Mouse (Mus musculus) MEL (cell line): ENCODE measurements at regions not wholly inside any gene's neighbourhood (a gene's known extent, or its start where the extent isn't known, plus 50 kb on each side); places are given as distances from the start of the nearest gene placed in this dataset.

Experiments
- DNase-seq: peaks from one replicate; pipeline ENCODE4 v3.0.0; 2011; ENCODE audit warnings: low read depth, low spot score
- H3K27ac ChIP-seq: 2 replicates; pipeline ENCODE4 v1.5.1; 2012; ENCODE audit warnings: low read depth, mild to moderate bottlenecking, control low read depth, low read length, moderate library complexity; ENCODE audit not compliant: control insufficient read depth
- H3K27me3 ChIP-seq, 2 experiments: fragments of 150-350 bp in 1 of 2; sonication (generic) in 1 of 2; 2 replicates each; pipeline ENCODE4 v1.6.1; 2012; ENCODE audit warnings: low read length in 2 of 2, mild to moderate bottlenecking in 2 of 2, improper control_type of control experiment in 1 of 2, moderate library complexity in 1 of 2; ENCODE audit not compliant: insufficient read depth in 2 of 2, control insufficient read depth in 1 of 2
- H3K36me3 ChIP-seq, 2 experiments: 2 replicates each; pipeline ENCODE4 v1.6.1; 2012 to 2014; ENCODE audit warnings: low read length in 2 of 2, improper control_type of control experiment in 1 of 2, inconsistent platforms in 1 of 2, mild to moderate bottlenecking in 1 of 2; ENCODE audit not compliant: insufficient read depth in 2 of 2, control insufficient read depth in 1 of 2
- H3K4me1 ChIP-seq, 2 experiments: fragments of 150-350 bp in 1 of 2; sonication (generic) in 1 of 2; 2 replicates each; pipeline ENCODE4 v1.6.1; 2012; ENCODE audit warnings: low read length in 2 of 2, improper control_type of control experiment in 1 of 2, mild to moderate bottlenecking in 1 of 2; ENCODE audit not compliant: insufficient read depth in 2 of 2, control insufficient read depth in 1 of 2
- H3K4me3 ChIP-seq, 2 experiments: fragments of 150-350 bp in 1 of 2; sonication (generic) in 1 of 2; 2 replicates each; pipeline ENCODE4 v1.5.1; 2012; ENCODE audit warnings: low read depth in 2 of 2, low read length in 2 of 2, mild to moderate bottlenecking in 2 of 2, moderate library complexity in 2 of 2, control low read depth in 1 of 2, improper control_type of control experiment in 1 of 2; ENCODE audit not compliant: control insufficient read depth in 1 of 2, insufficient read depth in 1 of 2
- H3K79me2 ChIP-seq: 2 replicates; pipeline ENCODE4 v1.6.1; 2012; ENCODE audit warnings: mild to moderate bottlenecking, low read length, moderate library complexity; ENCODE audit not compliant: control insufficient read depth, poor library complexity, insufficient read depth
- H3K9ac ChIP-seq: 2 replicates; pipeline ENCODE4 v1.6.1; 2012; ENCODE audit warnings: low read depth, mild to moderate bottlenecking, control low read depth, low read length, moderate library complexity; ENCODE audit not compliant: control insufficient read depth, poor library complexity, severe bottlenecking
- H3K9me3 ChIP-seq: fragments of 150-350 bp; sonication (generic); replicated peaks from 2 replicates; pipeline ENCODE4 v1.6.1; 2012; ENCODE audit warnings: mild to moderate bottlenecking, low read length, improper control_type of control experiment, moderate library complexity; ENCODE audit not compliant: insufficient read depth
- BHLHE40 ChIP-seq: IDR thresholded peaks from 2 replicates; pipeline ENCODE4 v1.6.1; 2012; ENCODE audit warnings: low read depth, mild to moderate bottlenecking, inconsistent platforms, low read length, improper control_type of control experiment, borderline replicate concordance
- CHD1 ChIP-seq: IDR thresholded peaks from 2 replicates; pipeline ENCODE4 v1.6.1; 2012; ENCODE audit warnings: low read depth, mild to moderate bottlenecking, inconsistent platforms, low read length, improper control_type of control experiment
- CHD2 ChIP-seq: IDR thresholded peaks from 2 replicates; pipeline ENCODE4 v1.6.1; 2011; ENCODE audit warnings: low read length, improper control_type of control experiment
- ELF1 ChIP-seq: IDR thresholded peaks from 2 replicates; pipeline ENCODE4 v1.6.1; 2014; ENCODE audit warnings: low read depth, mild to moderate bottlenecking, inconsistent platforms, low read length, improper control_type of control experiment, moderate library complexity
- GATA1 ChIP-seq: IDR thresholded peaks from 2 replicates; pipeline ENCODE4 v1.6.1; 2011; ENCODE audit warnings: low read depth, low read length, improper control_type of control experiment
- KAT2A ChIP-seq: conservative IDR thresholded peaks from 2 replicates; pipeline ENCODE4 v1.6.1; 2012; ENCODE audit warnings: low read depth, low read length, improper control_type of control experiment, inconsistent platforms
- MAFK ChIP-seq: IDR thresholded peaks from 2 replicates; pipeline ENCODE4 v1.6.1; 2011; ENCODE audit warnings: low read depth, mild to moderate bottlenecking, low read length, improper control_type of control experiment, borderline replicate concordance
- MAZ ChIP-seq: IDR thresholded peaks from 2 replicates; pipeline ENCODE4 v1.6.1; 2012; ENCODE audit warnings: low read depth, mild to moderate bottlenecking, inconsistent platforms, low read length, improper control_type of control experiment
- MYB ChIP-seq: IDR thresholded peaks from 2 replicates; pipeline ENCODE4 v1.6.1; 2011; ENCODE audit warnings: mild to moderate bottlenecking, low read depth, low read length, improper control_type of control experiment
- MYC ChIP-seq: IDR thresholded peaks from 2 replicates; pipeline ENCODE4 v1.6.1; 2011; ENCODE audit warnings: low read depth, mild to moderate bottlenecking, low read length, improper control_type of control experiment, moderate library complexity
- NRF1 ChIP-seq: IDR thresholded peaks from 2 replicates; pipeline ENCODE4 v1.6.1; 2014; ENCODE audit warnings: low read depth, mild to moderate bottlenecking, inconsistent platforms, low read length, improper control_type of control experiment, moderate library complexity; ENCODE audit not compliant: poor library complexity, insufficient read depth, severe bottlenecking
- POLR2AphosphoS2 ChIP-seq: IDR thresholded peaks from 2 replicates; pipeline ENCODE4 v1.6.1; 2011; ENCODE audit warnings: low read length, improper control_type of control experiment
- POLR2AphosphoS5 ChIP-seq: IDR thresholded peaks from 2 replicates; pipeline ENCODE4 v1.6.1; 2012; ENCODE audit warnings: low read depth, borderline replicate concordance, mild to moderate bottlenecking, inconsistent platforms, low read length, moderate library complexity, mixed read lengths
- RAD21 ChIP-seq: IDR thresholded peaks from 2 replicates; pipeline ENCODE4 v1.6.1; 2011; ENCODE audit warnings: mild to moderate bottlenecking, low read depth, low read length, improper control_type of control experiment
- RCOR1 ChIP-seq: IDR thresholded peaks from 2 replicates; pipeline ENCODE4 v1.6.1; 2012; ENCODE audit warnings: low read depth, mild to moderate bottlenecking, inconsistent platforms, low read length, improper control_type of control experiment
- SIN3A ChIP-seq: IDR thresholded peaks from 2 replicates; pipeline ENCODE4 v1.6.1; 2012; ENCODE audit warnings: low read length, improper control_type of control experiment, inconsistent platforms
- TCF12 ChIP-seq: IDR thresholded peaks from 2 replicates; pipeline ENCODE4 v1.6.1; 2014; ENCODE audit warnings: low read depth, mild to moderate bottlenecking, inconsistent platforms, low read length, improper control_type of control experiment, moderate library complexity
- USF2 ChIP-seq, 2 experiments: IDR thresholded peaks; 2 replicates each; pipeline ENCODE4 v1.6.1; 2011 to 2012; ENCODE audit warnings: improper control_type of control experiment in 2 of 2, low read length in 2 of 2, borderline replicate concordance in 1 of 2, inconsistent platforms in 1 of 2, low read depth in 1 of 2, mild to moderate bottlenecking in 1 of 2; ENCODE audit not compliant: insufficient read depth in 1 of 2
- ZC3H11A ChIP-seq: IDR thresholded peaks from 2 replicates; pipeline ENCODE4 v1.6.1; 2012; ENCODE audit warnings: low read depth, mild to moderate bottlenecking, inconsistent platforms, low read length, improper control_type of control experiment
- ZKSCAN1 ChIP-seq: IDR thresholded peaks from 2 replicates; pipeline ENCODE4 v1.6.1; 2012; ENCODE audit warnings: low read depth, mild to moderate bottlenecking, inconsistent platforms, low read length, improper control_type of control experiment, moderate library complexity
- ZMIZ1 ChIP-seq: IDR thresholded peaks from 2 replicates; pipeline ENCODE4 v1.6.1; 2012; ENCODE audit warnings: low read depth, mild to moderate bottlenecking, inconsistent platforms, low read length, improper control_type of control experiment, moderate library complexity

- Histone ChIP-seq H3K4me3 (no peak overlapping the region), H3K79me2 (no peaks in the 10 kb centered on the region), H3K9me3 (no peaks in the 10 kb centered on the region), H3K4me1 (no peaks in the 10 kb centered on the region), H3K27me3 (peaks cover 0 to 2% of the 10 kb centered on the region in 2 experiments; a peak in 2 of 4 replicates), H3K9ac (no peak overlapping the region), H3K27ac (no peak overlapping the region), H3K36me3 (no peaks in the 10 kb centered on the region)
- DNase-seq: no peak
- TF ChIP-seq ELF1 (no peak), RAD21 (no peak), BHLHE40 (no peak), MAFK (no peak), ZMIZ1 (no peak), ZKSCAN1 (no peak), CHD2 (no peak), POLR2AphosphoS2 (no peak), ZC3H11A (no peak)
Observed at GRCm38 (mm10) chr3:103465948-103466347, 109.1 kb upstream of the Syt6 start.

GRCm38 (mm10) chr3:103470586-103471400, 104.2 kb upstream of the Syt6 start:
- no peak overlapping the region for H3K9ac ChIP-seq
- H3K27ac ChIP-seq: no peak overlapping the region
- no peak for TF ChIP-seq MYC
- TF ChIP-seq MAZ: no peak
- TF ChIP-seq SIN3A: no peak
- TF ChIP-seq KAT2A: no peak
- no peak for TF ChIP-seq ZKSCAN1
- TF ChIP-seq TCF12: no peak
- no peak for TF ChIP-seq ZMIZ1
- no peak for TF ChIP-seq POLR2AphosphoS5
- TF ChIP-seq CHD1: no peak
- TF ChIP-seq RAD21: no peak
- no peak for TF ChIP-seq MYB
- no peak for TF ChIP-seq MAFK
- no peak for TF ChIP-seq GATA1
- TF ChIP-seq NRF1: no peak
- no peak for TF ChIP-seq RCOR1
- TF ChIP-seq USF2 (IDR thresholded peaks at IDR 0.05; ENCODE audit: borderline replicate concordance in 1 of 2, insufficient read depth in 1 of 2, low read depth in 1 of 2, low read length in 2 of 2): no peak
- no peak for TF ChIP-seq ELF1
- TF ChIP-seq POLR2AphosphoS2: no peak
- H3K4me3 ChIP-seq: no peak overlapping the region
- no peaks in the 10 kb centered on the region for H3K79me2 ChIP-seq
- H3K9me3 ChIP-seq: no peaks in the 10 kb centered on the region
- DNase-seq: no peak
- peaks cover 0 to 2% of the 10 kb centered on the region in 2 experiments; a peak in 2 of 4 replicates for H3K27me3 ChIP-seq
- no peaks in the 10 kb centered on the region for H3K4me1 ChIP-seq
- no peaks in the 10 kb centered on the region for H3K36me3 ChIP-seq
